Mouse (Mus musculus) layer of hippocampus, adult 2 months (tissue): ENCODE measurements around the gene Smtn. TPM values are rescaled to one million over a fixed set of nuclear protein-coding genes. Genes with fewer than 3 reads are reported as not detected.

Experiments used
- DNase-seq, 2 experiments: peaks; one replicate each; pipeline ENCODE4 v3.0.0; 2022; ENCODE audit warnings: low spot score in 2 of 2
- H3K27ac ChIP-seq: fragments of 200-600 bp; 2 replicates; pipeline ENCODE4 v1.8.1; 2022
- H3K4me3 ChIP-seq: fragments of 200-600 bp; 2 replicates; pipeline ENCODE4 v1.8.1; 2022; ENCODE audit warnings: mild to moderate bottlenecking
- CTCF ChIP-seq: fragments of 200-600 bp; conservative IDR thresholded peaks from 2 replicates; pipeline ENCODE4 v1.8.1; 2022; ENCODE audit warnings: antibody characterized with exemption, mild to moderate bottlenecking, moderate library complexity
- total RNA-seq, 2 experiments: library from RNA; stranded (reverse); gene quantifications; 2 replicates each; pipeline ENCODE4 v1.2.3; 2021

Smtn gene
- total RNA-seq, 2 experiments from 2014 or later, result 7.4 to 10.3 TPM

GRCm38 (mm10) chr11:3519756-3520398 lies 20.5 kb downstream of the Smtn start:
- H3K27ac ChIP-seq, result no peak overlapping the region
- no peak for DNase-seq
- no peak overlapping the region for H3K4me3 ChIP-seq
- TF ChIP-seq CTCF, result no peak

GRCm38 (mm10) chr11:3519051-3519726 lies 21.2 kb downstream of the Smtn start:
- Histone ChIP-seq H3K4me3 (no peak overlapping the region), H3K27ac (no peak overlapping the region)
- TF ChIP-seq CTCF, result no peak
- no peak for DNase-seq

- no peak for DNase-seq
These were observed 22.3 kb downstream of the Smtn start for GRCm38 (mm10) chr11:3517846-3518732.

DNA sequence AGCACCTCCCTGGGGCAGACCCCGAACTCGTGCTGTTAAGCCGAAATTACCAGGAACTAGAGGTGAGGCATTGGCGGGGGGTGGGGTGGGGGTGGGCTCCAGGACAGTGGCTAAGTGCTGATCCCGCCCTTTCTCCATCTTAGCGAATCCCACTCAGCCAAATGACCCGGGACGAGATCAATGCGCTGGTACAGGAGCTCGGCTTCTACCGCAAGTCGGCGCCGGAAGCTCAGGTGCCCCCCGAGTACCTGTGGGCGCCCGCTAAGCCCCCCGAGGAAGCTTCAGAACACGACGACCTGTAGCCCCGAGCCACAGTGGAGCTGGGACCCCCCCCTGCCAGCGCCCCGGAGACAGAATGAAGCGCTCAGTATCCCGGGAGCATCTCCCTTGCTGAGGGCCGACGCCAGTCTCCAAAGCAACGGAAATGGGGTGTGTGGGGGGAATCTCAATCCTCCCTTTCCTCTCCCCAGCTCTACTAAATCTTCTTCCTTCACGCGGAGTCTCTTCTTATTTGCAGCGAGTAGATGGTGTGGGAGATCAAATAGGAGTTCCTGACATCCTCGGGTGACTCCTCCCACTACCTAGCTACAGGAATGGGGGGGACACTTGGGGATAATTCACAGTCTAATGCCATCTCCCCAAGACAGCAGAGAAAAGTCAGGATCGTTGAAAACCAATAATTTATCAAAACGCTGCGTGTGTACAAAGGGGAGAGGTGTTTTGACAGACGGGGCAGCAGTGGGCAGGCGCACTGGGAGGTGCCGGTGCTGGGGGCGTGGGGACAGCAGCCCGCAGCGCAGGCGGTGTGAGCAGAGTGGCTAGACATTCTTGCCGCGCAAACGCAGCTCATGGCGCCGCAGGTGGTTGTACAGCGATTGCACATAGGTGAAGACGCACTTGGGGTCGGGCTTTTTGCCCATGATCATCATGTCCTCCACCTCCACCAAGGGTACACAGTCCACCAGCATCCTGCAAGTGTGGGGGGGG lies 23.3 kb downstream of the Smtn start:
- no peak for DNase-seq
- Histone ChIP-seq H3K27ac (no peak overlapping the region), H3K4me3 (peak overlapping the region; percentile 88)
- TF ChIP-seq CTCF, result no peak

More at GRCm38 (mm10) chr11:3517846-3518732, 22.3 kb downstream of the Smtn start:
- Histone ChIP-seq H3K4me3 (no peak overlapping the region), H3K27ac (no peak overlapping the region)
- no peak for TF ChIP-seq CTCF

GRCm38 (mm10) chr11:3516121-3516520 lies 24.3 kb downstream of the Smtn start:
- no peak for TF ChIP-seq CTCF
- Histone ChIP-seq H3K27ac (peak overlapping the region; percentile 96), H3K4me3 (peak overlapping the region; percentile 88)
- no peak for DNase-seq

DNA sequence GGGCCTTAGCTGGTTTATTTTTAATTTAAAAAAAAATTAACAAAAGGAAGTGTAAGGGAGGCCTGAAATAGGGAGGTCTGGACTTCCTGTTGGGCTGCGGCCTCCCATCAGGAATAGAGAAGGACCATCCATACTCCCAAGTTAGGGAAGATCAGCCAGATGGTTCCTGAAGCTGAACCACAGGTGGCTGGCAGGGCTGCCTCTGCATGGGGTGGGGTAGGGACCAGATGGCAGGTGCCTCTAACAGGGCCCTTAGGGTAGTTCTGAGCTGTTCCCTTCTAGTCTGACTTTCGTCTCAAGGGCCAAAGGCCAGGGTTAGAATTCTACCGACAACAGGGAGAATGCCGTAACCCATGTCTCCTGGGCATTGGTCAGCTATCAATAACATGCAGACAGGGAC lies 24.8 kb downstream of the Smtn start:
- no peak for TF ChIP-seq CTCF
- Histone ChIP-seq H3K27ac (peak overlapping the region; percentile 96), H3K4me3 (peak overlapping the region; percentile 88)
- DNase-seq, result no peak

- peak overlapping the region; percentile 96 for H3K27ac ChIP-seq
- TF ChIP-seq CTCF, result no peak
- peak overlapping the region; percentile 88 for H3K4me3 ChIP-seq
- no peak for DNase-seq
These were observed 25.2 kb downstream of the Smtn start for GRCm38 (mm10) chr11:3515216-3515615.

DNA sequence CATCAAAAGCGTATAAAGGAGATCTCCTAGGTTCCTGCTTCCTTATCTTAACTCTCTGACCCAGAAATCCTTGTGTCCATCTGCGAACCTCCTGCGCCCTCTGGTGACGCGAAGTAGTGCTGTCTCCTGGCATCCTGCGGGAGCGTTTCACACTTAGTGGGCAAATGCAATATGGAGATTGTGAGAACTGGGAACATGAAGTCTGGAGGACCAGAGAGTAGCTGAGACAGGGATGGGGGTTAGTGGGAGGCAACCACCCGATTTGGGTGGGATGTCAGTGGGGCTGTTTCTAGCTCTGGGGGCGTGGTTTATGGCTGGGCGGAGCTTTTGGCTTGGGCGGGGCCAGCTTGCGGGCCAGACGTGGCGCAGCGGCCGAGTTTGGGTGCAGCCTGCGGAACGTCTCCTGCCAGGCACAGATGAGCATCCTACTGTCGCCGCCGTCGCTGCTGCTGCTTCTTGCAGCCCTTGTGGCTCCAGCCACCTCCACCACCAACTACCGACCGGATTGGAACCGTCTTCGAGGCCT lies 25.8 kb downstream of the Smtn start, which contains the start of gene Selenom:
TSS of gene Selenom (plus strand) at position 156 of the 526 bp plus-strand sequence.
- DNase-seq, result peak; percentile 92 to 94
- TF ChIP-seq CTCF, result peak; percentile 97
- H3K4me3 ChIP-seq, result peak within 1 kb of the TSS; percentile 88
- peak within 1 kb of the TSS; percentile 96 for H3K27ac ChIP-seq

- no peak for DNase-seq
- Histone ChIP-seq H3K4me3 (no peak overlapping the region), H3K27ac (peak overlapping the region; percentile 96; the same call in 1 of the 2 replicates)
- TF ChIP-seq CTCF, result 0 out of 2 replicates have a peak, but pooled peaks have one; percentile 8
These were observed 27.1 kb downstream of the Smtn start for GRCm38 (mm10) chr11:3513291-3513690.

DNA sequence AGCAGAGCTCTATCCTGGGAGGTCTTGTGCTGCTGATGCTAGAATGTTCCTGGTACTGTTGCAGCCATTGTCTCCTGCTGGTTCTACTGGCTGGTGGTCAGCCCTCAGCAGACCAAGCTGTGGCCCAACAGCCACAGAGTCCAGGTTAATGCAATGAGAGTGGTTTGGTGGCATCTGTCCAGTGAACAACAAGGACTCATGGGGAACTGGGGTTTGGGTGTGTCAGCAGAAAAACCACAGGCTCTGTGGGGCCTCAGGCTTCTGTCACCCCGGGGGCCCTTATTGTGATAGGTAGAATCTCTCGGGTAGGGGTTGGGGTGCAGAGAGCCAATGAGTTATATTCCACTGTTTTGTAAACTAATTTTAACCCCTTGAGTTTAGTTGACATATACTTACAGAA lies 30.1 kb downstream of the Smtn start:
- TF ChIP-seq CTCF, result no peak
- no peak for DNase-seq
- H3K27ac ChIP-seq, result no peak overlapping the region
- no peak overlapping the region for H3K4me3 ChIP-seq

- no peak for TF ChIP-seq CTCF
- no peak overlapping the region for H3K4me3 ChIP-seq
- no peak for DNase-seq
- no peak overlapping the region for H3K27ac ChIP-seq
These were observed 31.0 kb downstream of the Smtn start for GRCm38 (mm10) chr11:3509181-3510085.
